Mouse (Mus musculus) hindbrain, embryonic 13.5 days (tissue): ENCODE data around the gene Pdhx. TPM values are rescaled to one million over a fixed set of nuclear protein-coding genes. Genes with fewer than 3 reads are reported as not detected.

Experiments
- ATAC-seq: fragments of 200-750 bp; cut with Nextera tagmentation; 2 replicates; pipeline ENCODE4 v1.8.0; 2017; ENCODE audit warnings: moderate TSS enrichment; ENCODE audit not compliant: low FRiP score
- H3K27ac ChIP-seq: fragments of 300-500 bp; sonication (generic); 2 replicates; pipeline ENCODE4 v1.5.1; 2015; ENCODE audit warnings: inconsistent platforms, mild to moderate bottlenecking, moderate library complexity
- H3K27me3 ChIP-seq: fragments of 300-500 bp; sonication (generic); 2 replicates; pipeline ENCODE4 v1.6.1; 2015; ENCODE audit warnings: mild to moderate bottlenecking, inconsistent platforms
- H3K36me3 ChIP-seq: fragments of 300-500 bp; sonication (generic); 2 replicates; pipeline ENCODE4 v1.6.1; 2015; ENCODE audit warnings: mild to moderate bottlenecking, inconsistent platforms
- H3K4me1 ChIP-seq: fragments of 300-500 bp; sonication (generic); replicated peaks from 2 replicates; pipeline ENCODE4 v1.6.1; 2015; ENCODE audit warnings: inconsistent platforms
- H3K4me2 ChIP-seq: fragments of 300-500 bp; sonication (generic); 2 replicates; pipeline ENCODE4 v1.6.1; 2015; ENCODE audit warnings: inconsistent platforms, mild to moderate bottlenecking, moderate library complexity
- H3K4me3 ChIP-seq: fragments of 300-500 bp; sonication (generic); 2 replicates; pipeline ENCODE4 v1.5.1; 2015; ENCODE audit warnings: mild to moderate bottlenecking, inconsistent platforms
- H3K9ac ChIP-seq: fragments of 300-500 bp; sonication (generic); 2 replicates; pipeline ENCODE4 v1.6.1; 2015; ENCODE audit warnings: mild to moderate bottlenecking, inconsistent platforms
- H3K9me3 ChIP-seq: fragments of 300-500 bp; sonication (generic); 2 replicates; pipeline ENCODE4 v1.6.1; 2016; ENCODE audit warnings: inconsistent platforms
- WGBS: fragments of 180-500 bp; shearing (Covaris S2); methylation state at CpG from one replicate; pipeline ENCODE4 v1.1.7; 2015; 5-methylcytosine and 5-hydroxymethylcytosine counted together
- polyA plus RNA-seq: library from polyadenylated mRNA; unstranded; fragments of >200 nt; fragmentation: Nextera tagmentation; extraction: Ambion mirVana; gene quantifications from 2 replicates; pipeline ENCODE4 v1.2.1, GENCODE M21; 2015

Gene Pdhx
- polyA plus RNA-seq, 1 experiment from 2014 or later, result 61.3 TPM

GRCm38 (mm10) chr2:103082853-103083252 lies 9.5 kb upstream of the Pdhx start:
- H3K9me3 ChIP-seq, result no peaks in the 10 kb centered on the region
- no peak overlapping the region for H3K4me2 ChIP-seq
- H3K27ac ChIP-seq, result no peak overlapping the region
- H3K4me3 ChIP-seq, result no peak overlapping the region
- H3K9ac ChIP-seq, result no peak overlapping the region
- 87% methylated on average over 7 of the region's 7 CpGs for WGBS
- no peak for ATAC-seq
- H3K4me1 ChIP-seq, result no peaks in the 10 kb centered on the region
- H3K27me3 ChIP-seq, result no peaks in the 10 kb centered on the region
- H3K36me3 ChIP-seq, result peaks cover 7% of the 10 kb centered on the region

GRCm38 (mm10) chr2:103081706-103082105 lies 8.4 kb upstream of the Pdhx start:
- no peaks in the 10 kb centered on the region for H3K27me3 ChIP-seq
- WGBS, result 84% methylated on average over 5 of the region's 5 CpGs
- H3K9me3 ChIP-seq, result no peaks in the 10 kb centered on the region
- H3K9ac ChIP-seq, result no peak overlapping the region
- no peak overlapping the region for H3K27ac ChIP-seq
- no peaks in the 10 kb centered on the region for H3K4me1 ChIP-seq
- H3K4me3 ChIP-seq, result no peak overlapping the region
- ATAC-seq, result no peak
- H3K4me2 ChIP-seq, result no peak overlapping the region
- H3K36me3 ChIP-seq, result peaks cover 7% of the 10 kb centered on the region

GRCm38 (mm10) chr2:103081117-103081516 lies 7.8 kb upstream of the Pdhx start:
- Histone ChIP-seq H3K27me3 (no peaks in the 10 kb centered on the region), H3K36me3 (peaks cover 7% of the 10 kb centered on the region), H3K9me3 (no peaks in the 10 kb centered on the region), H3K4me1 (no peaks in the 10 kb centered on the region), H3K4me3 (no peak overlapping the region), H3K4me2 (no peak overlapping the region), H3K27ac (no peak overlapping the region), H3K9ac (no peak overlapping the region)
- ATAC-seq, result no peak
- 72% methylated on average over 6 of the region's 6 CpGs for WGBS

GRCm38 (mm10) chr2:103070586-103070985 lies 2.7 kb downstream of the Pdhx start:
- Histone ChIP-seq H3K36me3 (no peaks in the 10 kb centered on the region), H3K4me2 (no peak overlapping the region), H3K4me1 (peaks cover 33% of the 10 kb centered on the region), H3K27me3 (no peaks in the 10 kb centered on the region), H3K9me3 (no peaks in the 10 kb centered on the region), H3K27ac (no peak overlapping the region), H3K4me3 (no peak overlapping the region), H3K9ac (no peak overlapping the region)
- WGBS, result 92% methylated on average over 3 of the region's 3 CpGs
- no peak for ATAC-seq

GRCm38 (mm10) chr2:103069752-103070405 lies 3.4 kb downstream of the Pdhx start:
- 95% methylated on average over 5 of the region's 5 CpGs for WGBS

GRCm38 (mm10) chr2:103068602-103069001 lies 4.7 kb downstream of the Pdhx start:
- H3K9ac ChIP-seq, result no peak overlapping the region
- no peak overlapping the region for H3K4me2 ChIP-seq
- H3K27ac ChIP-seq, result no peak overlapping the region
- no peak for ATAC-seq
- H3K9me3 ChIP-seq, result no peaks in the 10 kb centered on the region
- H3K27me3 ChIP-seq, result no peaks in the 10 kb centered on the region
- 91% methylated on average over 1 of the region's 1 CpGs for WGBS
- no peaks in the 10 kb centered on the region for H3K36me3 ChIP-seq
- H3K4me1 ChIP-seq, result peaks cover 24% of the 10 kb centered on the region
- H3K4me3 ChIP-seq, result no peak overlapping the region

More at GRCm38 (mm10) chr2:103069752-103070405, 3.4 kb downstream of the Pdhx start:
- ATAC-seq, result no peak
- Histone ChIP-seq H3K9me3 (no peaks in the 10 kb centered on the region), H3K27me3 (no peaks in the 10 kb centered on the region), H3K9ac (no peak overlapping the region), H3K4me2 (no peak overlapping the region), H3K27ac (no peak overlapping the region), H3K36me3 (no peaks in the 10 kb centered on the region), H3K4me1 (peaks cover 30% of the 10 kb centered on the region), H3K4me3 (no peak overlapping the region)

GRCm38 (mm10) chr2:103067552-103068207 lies 5.6 kb downstream of the Pdhx start:
- Histone ChIP-seq H3K27me3 (no peaks in the 10 kb centered on the region), H3K9me3 (no peaks in the 10 kb centered on the region), H3K9ac (no peak overlapping the region), H3K4me2 (no peak overlapping the region), H3K4me1 (peaks cover 28% of the 10 kb centered on the region), H3K36me3 (no peaks in the 10 kb centered on the region), H3K4me3 (no peak overlapping the region), H3K27ac (no peak overlapping the region)
- WGBS, result 95% methylated on average over 2 of the region's 2 CpGs
- no peak for ATAC-seq

GRCm38 (mm10) chr2:103066683-103067551 lies 6.4 kb downstream of the Pdhx start:
- Histone ChIP-seq H3K9me3 (no peaks in the 10 kb centered on the region), H3K4me2 (no peak overlapping the region), H3K9ac (no peak overlapping the region), H3K27me3 (no peaks in the 10 kb centered on the region), H3K36me3 (no peaks in the 10 kb centered on the region), H3K4me1 (peaks cover 22% of the 10 kb centered on the region), H3K27ac (no peak overlapping the region), H3K4me3 (no peak overlapping the region)
- no peak for ATAC-seq
- WGBS, result 81% methylated on average over 8 of the region's 8 CpGs

- Histone ChIP-seq H3K36me3 (no peaks in the 10 kb centered on the region), H3K4me3 (no peak overlapping the region), H3K4me2 (no peak overlapping the region), H3K9me3 (no peaks in the 10 kb centered on the region), H3K27ac (no peak overlapping the region), H3K27me3 (no peaks in the 10 kb centered on the region), H3K4me1 (peaks cover 17% of the 10 kb centered on the region), H3K9ac (0 out of 2 replicates have a peak overlapping the region, but pooled peaks have one; percentile 49)
- 38% methylated on average over 3 of the region's 3 CpGs for WGBS
- ATAC-seq, result peak; percentile 54
These were observed 10.4 kb downstream of the Pdhx start for GRCm38 (mm10) chr2:103062865-103063264.

GRCm38 (mm10) chr2:103058266-103058665 lies 15.0 kb downstream of the Pdhx start:
- Histone ChIP-seq H3K36me3 (no peaks in the 10 kb centered on the region; the same call in 1 of the 2 replicates), H3K4me3 (no peak overlapping the region), H3K9ac (no peak overlapping the region), H3K9me3 (no peaks in the 10 kb centered on the region), H3K4me2 (no peak overlapping the region), H3K27me3 (no peaks in the 10 kb centered on the region), H3K27ac (no peak overlapping the region), H3K4me1 (peaks cover 7% of the 10 kb centered on the region; the same call in 1 of the 2 replicates)
- 91% methylated on average over 3 of the region's 3 CpGs for WGBS
- ATAC-seq, result no peak

- 0 out of 2 replicates have a peak, but pooled peaks cover 3% of the 10 kb centered on the region for H3K4me1 ChIP-seq
- no peak for ATAC-seq
These were observed 17.5 kb downstream of the Pdhx start for GRCm38 (mm10) chr2:103055820-103056219.

More at GRCm38 (mm10) chr2:103055820-103056219, 17.5 kb downstream of the Pdhx start:
- no peak overlapping the region for H3K4me2 ChIP-seq
- H3K9me3 ChIP-seq, result no peaks in the 10 kb centered on the region
- H3K36me3 ChIP-seq, result no peaks in the 10 kb centered on the region; the same call in 1 of the 2 replicates
- no peak overlapping the region for H3K27ac ChIP-seq
- no peaks in the 10 kb centered on the region for H3K27me3 ChIP-seq
- WGBS, result 94% methylated on average over 6 of the region's 6 CpGs
- no peak overlapping the region for H3K9ac ChIP-seq
- no peak overlapping the region for H3K4me3 ChIP-seq
